Mouse (Mus musculus): ENCODE measurements around the gene Slc12a8.

GRCm38 (mm10) chr16:33704289-33704688 is 187.2 kb downstream of the Slc12a8 start:
- TF ChIP-seq CTCF (IDR thresholded peaks at IDR 0.05; ENCODE audit: extremely low read depth, insufficient read depth, low read length) (no peak), POLR2A (IDR thresholded peaks at IDR 0.05; ENCODE audit: extremely low read depth, insufficient read depth, low read length) (no peak)

All from cortical plate, adult 2 months (tissue).